Mouse (Mus musculus) forebrain, embryonic 13.5 days (tissue): ENCODE measurements around the gene Frmd5. TPM values are rescaled to one million over a fixed set of nuclear protein-coding genes. Genes with fewer than 3 reads are reported as not detected.
A peak's percentile ranks its signal among the peaks of the same experiment; 100 is the strongest.

ENCODE experiments used
- ATAC-seq: fragments of 200-750 bp; cut with Nextera tagmentation; 2 replicates; pipeline ENCODE4 v1.8.0; 2017
- H3K27ac ChIP-seq: fragments of 300-500 bp; sonication (generic); 2 replicates; pipeline ENCODE4 v1.5.1; 2015; ENCODE audit warnings: inconsistent platforms, mild to moderate bottlenecking, moderate library complexity
- H3K27me3 ChIP-seq: fragments of 300-500 bp; sonication (generic); 2 replicates; pipeline ENCODE4 v1.6.1; 2015; ENCODE audit warnings: mild to moderate bottlenecking, inconsistent platforms
- H3K36me3 ChIP-seq: fragments of 300-500 bp; sonication (generic); 2 replicates; pipeline ENCODE4 v1.6.1; 2015; ENCODE audit warnings: mild to moderate bottlenecking, inconsistent platforms; ENCODE audit not compliant: poor library complexity, severe bottlenecking
- H3K4me1 ChIP-seq: fragments of 300-500 bp; sonication (generic); 2 replicates; pipeline ENCODE4 v1.6.1; 2015; ENCODE audit warnings: inconsistent platforms
- H3K4me2 ChIP-seq: fragments of 300-500 bp; sonication (generic); 2 replicates; pipeline ENCODE4 v1.6.1; 2015; ENCODE audit warnings: inconsistent platforms, mild to moderate bottlenecking, moderate library complexity
- H3K4me3 ChIP-seq: fragments of 300-500 bp; sonication (generic); 2 replicates; pipeline ENCODE4 v1.5.1; 2015; ENCODE audit warnings: mild to moderate bottlenecking, inconsistent platforms
- H3K9ac ChIP-seq: fragments of 300-500 bp; sonication (generic); 2 replicates; pipeline ENCODE4 v1.6.1; 2015; ENCODE audit warnings: mild to moderate bottlenecking, inconsistent platforms
- H3K9me3 ChIP-seq: fragments of 300-500 bp; sonication (generic); replicated peaks from 2 replicates; pipeline ENCODE4 v1.6.1; 2016; ENCODE audit warnings: inconsistent platforms
- WGBS: fragments of 180-500 bp; shearing (Covaris S2); methylation state at CpG from one replicate; pipeline ENCODE4 v1.1.7; 2015; 5-methylcytosine and 5-hydroxymethylcytosine counted together
- polyA plus RNA-seq: library from polyadenylated mRNA; unstranded; fragments of >200 nt; fragmentation: Nextera tagmentation; extraction: Ambion mirVana; gene quantifications from 2 replicates; pipeline ENCODE4 v1.2.1, GENCODE M21; 2015

Frmd5 gene
- polyA plus RNA-seq, 1 experiment from 2014 or later, result 29.6 TPM

GRCm38 (mm10) chr2:121717133-121717532 lies 89.8 kb downstream of the Frmd5 start:
- Histone ChIP-seq H3K4me2 (no peak overlapping the region), H3K27me3 (no peaks in the 10 kb centered on the region), H3K4me3 (no peak overlapping the region), H3K9me3 (no peaks in the 10 kb centered on the region), H3K4me1 (peaks cover 15% of the 10 kb centered on the region), H3K36me3 (no peaks in the 10 kb centered on the region), H3K9ac (no peak overlapping the region), H3K27ac (no peak overlapping the region)
- 60% methylated on average over 3 of the region's 3 CpGs for WGBS
- ATAC-seq, result peak; percentile 48; the same call in 1 of the 2 replicates

DNA sequence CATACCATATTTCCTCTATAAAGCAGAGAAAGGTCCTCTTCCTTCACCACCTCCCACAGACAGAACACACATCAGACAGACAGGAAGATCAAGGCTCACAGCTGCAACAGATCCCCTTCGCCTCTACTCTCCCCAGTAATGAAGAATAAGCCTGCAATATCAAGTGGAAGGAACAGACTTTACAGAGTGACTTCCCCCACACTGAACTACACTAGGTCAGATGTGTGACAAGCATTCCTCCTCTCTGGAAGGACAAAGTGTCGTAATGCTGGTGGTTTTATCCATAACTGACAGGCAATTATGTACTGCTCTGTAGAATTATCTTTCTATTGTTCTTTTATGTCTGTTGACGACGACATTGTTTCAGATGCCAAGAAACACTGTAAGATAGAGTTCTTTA lies 93.3 kb downstream of the Frmd5 start:
- Histone ChIP-seq H3K9me3 (no peaks in the 10 kb centered on the region), H3K4me2 (no peak overlapping the region), H3K27ac (no peak overlapping the region), H3K4me1 (peaks cover 15% of the 10 kb centered on the region), H3K9ac (no peak overlapping the region), H3K4me3 (no peak overlapping the region), H3K36me3 (no peaks in the 10 kb centered on the region), H3K27me3 (no peaks in the 10 kb centered on the region)
- WGBS, result 83% methylated on average over 4 of the region's 4 CpGs
- no peak for ATAC-seq

DNA sequence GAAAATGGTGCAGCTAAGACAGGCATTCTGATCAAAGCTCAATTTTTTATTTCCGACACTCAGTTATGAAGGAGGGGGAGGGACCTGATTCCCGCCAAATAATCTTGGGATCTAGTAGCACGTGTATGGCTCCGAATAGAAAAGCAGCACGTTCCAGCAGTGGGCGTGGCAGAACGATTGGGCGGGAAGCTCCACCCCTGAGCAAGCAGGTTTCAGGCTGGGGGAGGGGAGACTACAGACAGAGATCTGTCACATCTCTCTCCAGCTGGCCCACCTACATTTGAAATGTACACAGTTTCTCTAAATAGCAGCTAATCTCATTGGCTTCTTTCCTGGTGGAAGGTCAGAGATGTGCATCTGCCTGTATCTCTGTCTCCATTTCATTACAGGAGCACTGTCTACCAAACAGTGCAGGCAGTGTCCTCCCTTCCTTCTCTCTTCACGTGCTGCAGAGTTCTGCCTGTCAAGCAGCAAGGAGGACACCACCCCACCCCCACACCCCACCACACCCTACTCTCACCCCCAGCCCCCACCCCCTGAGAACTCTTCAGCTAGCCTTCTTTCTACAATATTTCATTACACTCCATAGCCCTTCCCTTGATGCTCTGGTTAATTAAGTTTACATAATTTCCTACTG lies 95.0 kb downstream of the Frmd5 start:
- H3K4me2 ChIP-seq, result no peak overlapping the region
- H3K9ac ChIP-seq, result no peak overlapping the region
- H3K27ac ChIP-seq, result no peak overlapping the region
- no peaks in the 10 kb centered on the region for H3K36me3 ChIP-seq
- H3K4me1 ChIP-seq, result peaks cover 9% of the 10 kb centered on the region
- H3K4me3 ChIP-seq, result no peak overlapping the region
- no peaks in the 10 kb centered on the region for H3K27me3 ChIP-seq
- WGBS, result 37% methylated on average over 9 of the region's 9 CpGs
- no peaks in the 10 kb centered on the region for H3K9me3 ChIP-seq
- ATAC-seq, result no peak

DNA sequence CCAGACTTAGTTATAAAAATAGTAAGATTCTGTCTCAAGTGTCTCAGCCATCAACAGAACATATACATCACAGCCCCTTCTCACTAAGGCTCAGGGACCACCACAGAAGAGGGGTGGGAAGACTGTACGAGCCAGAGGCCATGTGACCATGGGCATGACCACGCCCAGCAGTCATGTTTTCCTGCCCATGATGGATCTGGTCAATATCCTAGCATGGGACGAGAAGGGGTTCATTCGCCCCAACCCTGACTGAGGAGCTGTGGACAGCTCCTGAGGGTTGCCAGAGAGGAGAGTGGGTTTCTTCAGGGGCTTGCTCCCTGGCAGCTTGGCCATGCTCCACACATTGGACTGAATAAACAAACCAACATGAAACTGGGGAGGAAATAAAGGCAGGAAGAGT lies 97.8 kb downstream of the Frmd5 start:
- Histone ChIP-seq H3K9me3 (no peaks in the 10 kb centered on the region), H3K9ac (no peak overlapping the region), H3K4me2 (no peak overlapping the region), H3K4me3 (no peak overlapping the region), H3K4me1 (peaks cover 13% of the 10 kb centered on the region), H3K27ac (no peak overlapping the region), H3K27me3 (no peaks in the 10 kb centered on the region), H3K36me3 (no peaks in the 10 kb centered on the region)
- no peak for ATAC-seq
- WGBS, result 91% methylated on average over 4 of the region's 4 CpGs

DNA sequence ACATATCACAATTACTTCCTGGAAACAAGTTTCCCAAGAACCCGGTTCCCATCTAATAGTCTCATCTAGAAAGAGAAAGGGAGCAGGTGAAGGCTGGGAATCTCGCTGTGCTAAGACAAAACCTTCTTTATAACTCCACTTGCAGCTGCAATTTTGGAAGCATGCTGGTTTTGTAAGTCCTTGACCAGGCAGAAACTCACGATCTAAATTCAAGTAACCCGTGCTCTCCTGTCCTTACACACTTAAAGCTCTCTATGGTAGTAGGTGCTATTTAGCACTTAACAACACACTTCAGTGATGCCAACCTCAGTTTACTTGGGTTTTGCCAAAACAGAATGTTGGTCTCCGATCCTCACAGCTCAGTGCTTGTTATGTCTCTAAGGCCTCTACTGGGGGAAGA lies 99.4 kb downstream of the Frmd5 start:
- no peak overlapping the region for H3K9ac ChIP-seq
- H3K27me3 ChIP-seq, result no peaks in the 10 kb centered on the region
- no peak overlapping the region for H3K4me3 ChIP-seq
- ATAC-seq, result no peak
- 80% methylated on average over 5 of the region's 5 CpGs for WGBS
- no peak overlapping the region for H3K4me2 ChIP-seq
- no peaks in the 10 kb centered on the region for H3K9me3 ChIP-seq
- H3K4me1 ChIP-seq, result peaks cover 13% of the 10 kb centered on the region
- no peaks in the 10 kb centered on the region for H3K36me3 ChIP-seq
- no peak overlapping the region for H3K27ac ChIP-seq

DNA sequence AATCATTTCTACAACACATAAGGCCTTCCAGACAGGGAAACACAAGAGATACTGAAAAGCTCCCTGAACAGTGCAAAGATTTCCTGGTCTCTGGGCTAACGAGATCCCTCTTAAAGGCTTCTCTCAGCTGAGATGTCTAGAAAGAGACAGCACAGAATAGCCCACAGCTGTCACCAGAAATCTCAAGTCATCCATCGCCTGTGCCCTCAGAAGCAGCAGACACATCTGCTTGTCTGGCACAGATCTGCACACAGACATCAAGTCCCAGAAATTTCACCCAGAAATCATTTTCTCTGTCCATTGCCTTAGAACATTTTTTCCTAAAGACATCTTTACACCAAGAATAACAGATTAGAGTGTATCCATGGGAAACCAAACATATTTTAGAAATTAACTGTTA lies 101.1 kb downstream of the Frmd5 start:
- Histone ChIP-seq H3K27ac (no peak overlapping the region), H3K4me3 (no peak overlapping the region)
- WGBS, result 39% methylated on average over 2 of the region's 2 CpGs

DNA sequence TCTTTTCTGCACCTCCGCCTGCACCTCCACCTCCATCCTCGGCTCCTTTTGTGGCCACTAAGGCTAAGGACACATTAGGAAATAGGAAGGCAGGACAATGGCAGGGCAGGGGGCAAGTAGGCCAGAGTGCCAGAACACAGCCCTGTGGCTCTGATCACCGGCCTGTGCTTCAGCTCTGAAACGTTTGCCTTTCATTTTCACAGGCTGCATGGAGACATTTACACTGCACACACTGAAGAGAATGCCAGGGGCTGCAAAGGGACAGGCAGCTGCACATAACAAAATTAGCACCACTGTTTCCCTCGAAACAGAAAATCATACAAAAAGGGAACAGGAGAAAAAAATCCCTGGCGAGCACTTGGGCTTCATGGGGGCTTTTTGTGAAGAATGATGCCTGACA lies 107.6 kb downstream of the Frmd5 start:
- H3K4me3 ChIP-seq, result no peak overlapping the region
- ATAC-seq, result no peak
- peak overlapping the region; percentile 70 for H3K27ac ChIP-seq
- no peaks in the 10 kb centered on the region for H3K9me3 ChIP-seq
- WGBS, result 10% methylated on average over 6 of the region's 6 CpGs
- H3K27me3 ChIP-seq, result no peaks in the 10 kb centered on the region
- H3K4me1 ChIP-seq, result peaks cover 11% of the 10 kb centered on the region
- H3K4me2 ChIP-seq, result peak overlapping the region; percentile 7; the same call in 1 of the 2 replicates
- H3K36me3 ChIP-seq, result no peaks in the 10 kb centered on the region
- H3K9ac ChIP-seq, result peak overlapping the region; percentile 45; the same call in 1 of the 2 replicates

More for the DNA sequence above, 101.1 kb downstream of the Frmd5 start:
- Histone ChIP-seq H3K27me3 (no peaks in the 10 kb centered on the region), H3K4me1 (peaks cover 4% of the 10 kb centered on the region), H3K36me3 (no peaks in the 10 kb centered on the region), H3K9me3 (no peaks in the 10 kb centered on the region), H3K4me2 (no peak overlapping the region), H3K9ac (no peak overlapping the region)
- no peak for ATAC-seq

- no peak for ATAC-seq
- Histone ChIP-seq H3K9ac (no peak overlapping the region), H3K4me2 (no peak overlapping the region), H3K4me1 (peaks cover 18% of the 10 kb centered on the region), H3K36me3 (no peaks in the 10 kb centered on the region), H3K4me3 (no peak overlapping the region), H3K9me3 (no peaks in the 10 kb centered on the region), H3K27me3 (no peaks in the 10 kb centered on the region), H3K27ac (no peak overlapping the region)
- WGBS, result 82% methylated on average over 10 of the region's 10 CpGs
Observed at GRCm38 (mm10) chr2:121695436-121695835, 111.5 kb downstream of the Frmd5 start.

- H3K9me3 ChIP-seq, result no peaks in the 10 kb centered on the region
- no peak overlapping the region for H3K4me3 ChIP-seq
- H3K4me2 ChIP-seq, result no peak overlapping the region
- no peak overlapping the region for H3K9ac ChIP-seq
- no peaks in the 10 kb centered on the region for H3K27me3 ChIP-seq
- ATAC-seq, result no peak
- no peak overlapping the region for H3K27ac ChIP-seq
- no peaks in the 10 kb centered on the region for H3K36me3 ChIP-seq
- 89% methylated on average over 2 of the region's 2 CpGs for WGBS
- H3K4me1 ChIP-seq, result peaks cover 19% of the 10 kb centered on the region
Observed at GRCm38 (mm10) chr2:121688107-121688506, 118.8 kb downstream of the Frmd5 start.

- 93% methylated on average over 8 of the region's 8 CpGs for WGBS
- H3K4me1 ChIP-seq, result peaks cover 12% of the 10 kb centered on the region
- no peaks in the 10 kb centered on the region for H3K27me3 ChIP-seq
- H3K9me3 ChIP-seq, result no peaks in the 10 kb centered on the region
- H3K4me3 ChIP-seq, result no peak overlapping the region
- no peaks in the 10 kb centered on the region for H3K36me3 ChIP-seq
- ATAC-seq, result no peak
- H3K9ac ChIP-seq, result no peak overlapping the region
- H3K27ac ChIP-seq, result no peak overlapping the region
- no peak overlapping the region for H3K4me2 ChIP-seq
Observed at GRCm38 (mm10) chr2:121683606-121684005, 123.3 kb downstream of the Frmd5 start.

- no peaks in the 10 kb centered on the region for H3K27me3 ChIP-seq
- 94% methylated on average over 3 of the region's 3 CpGs for WGBS
- ATAC-seq, result no peak
- H3K9me3 ChIP-seq, result no peaks in the 10 kb centered on the region
- H3K4me2 ChIP-seq, result no peak overlapping the region
- H3K27ac ChIP-seq, result no peak overlapping the region
- H3K36me3 ChIP-seq, result no peaks in the 10 kb centered on the region
- H3K4me3 ChIP-seq, result no peak overlapping the region
- H3K9ac ChIP-seq, result no peak overlapping the region
- peaks cover 13% of the 10 kb centered on the region for H3K4me1 ChIP-seq
Observed at GRCm38 (mm10) chr2:121682361-121682760, 124.5 kb downstream of the Frmd5 start.

- H3K9me3 ChIP-seq, result no peaks in the 10 kb centered on the region
- no peaks in the 10 kb centered on the region for H3K36me3 ChIP-seq
- ATAC-seq, result no peak
- H3K4me1 ChIP-seq, result peaks cover 16% of the 10 kb centered on the region
- no peaks in the 10 kb centered on the region for H3K27me3 ChIP-seq
- no peak overlapping the region for H3K4me3 ChIP-seq
- H3K9ac ChIP-seq, result no peak overlapping the region
- WGBS, result 86% methylated on average over 7 of the region's 7 CpGs
- H3K4me2 ChIP-seq, result no peak overlapping the region
- H3K27ac ChIP-seq, result no peak overlapping the region
Observed at GRCm38 (mm10) chr2:121679711-121680110, 127.2 kb downstream of the Frmd5 start.

DNA sequence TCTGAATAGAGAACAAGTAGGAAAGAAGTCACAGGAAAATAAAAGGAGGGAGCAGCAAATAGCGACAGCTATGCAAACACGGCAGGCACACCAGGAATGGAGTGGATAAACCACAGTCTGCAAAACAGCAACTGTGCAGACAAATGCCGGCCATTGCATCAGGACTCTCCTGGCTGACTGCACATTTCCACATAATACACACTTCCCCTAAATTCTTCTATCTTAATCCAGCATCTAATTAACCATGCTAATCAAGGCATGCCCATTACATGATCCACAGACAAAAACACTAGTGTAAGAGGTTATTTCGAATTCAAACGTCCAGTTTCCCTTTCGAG lies 129.3 kb downstream of the Frmd5 start:
- H3K27me3 ChIP-seq, result no peaks in the 10 kb centered on the region
- 39% methylated on average over 6 of the region's 6 CpGs for WGBS
- H3K4me1 ChIP-seq, result peaks cover 16% of the 10 kb centered on the region
- no peaks in the 10 kb centered on the region for H3K9me3 ChIP-seq
- no peaks in the 10 kb centered on the region for H3K36me3 ChIP-seq
- ATAC-seq, result no peak
- no peak overlapping the region for H3K4me3 ChIP-seq
- no peak overlapping the region; the same call in 1 of the 2 replicates for H3K27ac ChIP-seq
- no peak overlapping the region for H3K9ac ChIP-seq
- no peak overlapping the region for H3K4me2 ChIP-seq
